Mouse (Mus musculus) layer of hippocampus, adult 18-20 months (tissue): ENCODE data around the gene Dennd1c. TPM values are rescaled to one million over a fixed set of nuclear protein-coding genes. Genes with fewer than 3 reads are reported as not detected.

Experiments used
- DNase-seq, 2 experiments: peaks; one replicate each; pipeline ENCODE4 v3.0.0; 2022; ENCODE audit warnings: low spot score in 2 of 2
- long read RNA-seq: library from polyadenylated mRNA; stranded (forward); transcript quantifications from one replicate; pipeline ENCODE4 v2.0.0, GENCODE M21; 2021
- total RNA-seq, 2 experiments: library from RNA; stranded (reverse); gene quantifications; 2 replicates each; pipeline ENCODE4 v1.2.3; 2021

Dennd1c gene
- total RNA-seq = 1 to 10 TPM; 1.1 to 1.4 TPM
- long read RNA-seq, partial matches to known transcripts = 0 of 1 reads
- long read RNA-seq, other reads (novel, unspliced or antisense) = 1 of 1 reads

DNA sequence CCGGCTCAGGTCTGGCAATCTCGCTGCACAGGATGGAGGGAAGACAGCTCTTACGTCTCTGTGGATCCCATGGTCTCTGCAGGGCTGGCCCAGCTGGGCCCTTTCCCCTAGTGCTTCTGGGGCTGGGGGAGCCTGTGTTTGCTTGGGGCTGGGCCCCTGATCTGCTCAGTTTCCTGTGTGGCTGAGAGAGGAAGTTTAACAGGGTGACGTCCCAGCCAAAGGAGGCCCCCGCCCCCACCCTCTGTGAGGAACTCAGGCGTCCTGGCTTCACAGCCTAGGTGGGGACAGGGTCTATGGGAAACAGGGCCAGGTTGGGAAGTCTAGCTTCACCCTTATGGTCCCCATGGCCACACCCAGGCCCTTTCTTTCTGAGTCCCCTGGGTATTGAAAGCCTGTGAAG, at the start of gene Dennd1c:
Dennd1c (minus strand) TSS at position 179 of the 400 bp plus-strand sequence.
- DNase-seq = no peak

DNA sequence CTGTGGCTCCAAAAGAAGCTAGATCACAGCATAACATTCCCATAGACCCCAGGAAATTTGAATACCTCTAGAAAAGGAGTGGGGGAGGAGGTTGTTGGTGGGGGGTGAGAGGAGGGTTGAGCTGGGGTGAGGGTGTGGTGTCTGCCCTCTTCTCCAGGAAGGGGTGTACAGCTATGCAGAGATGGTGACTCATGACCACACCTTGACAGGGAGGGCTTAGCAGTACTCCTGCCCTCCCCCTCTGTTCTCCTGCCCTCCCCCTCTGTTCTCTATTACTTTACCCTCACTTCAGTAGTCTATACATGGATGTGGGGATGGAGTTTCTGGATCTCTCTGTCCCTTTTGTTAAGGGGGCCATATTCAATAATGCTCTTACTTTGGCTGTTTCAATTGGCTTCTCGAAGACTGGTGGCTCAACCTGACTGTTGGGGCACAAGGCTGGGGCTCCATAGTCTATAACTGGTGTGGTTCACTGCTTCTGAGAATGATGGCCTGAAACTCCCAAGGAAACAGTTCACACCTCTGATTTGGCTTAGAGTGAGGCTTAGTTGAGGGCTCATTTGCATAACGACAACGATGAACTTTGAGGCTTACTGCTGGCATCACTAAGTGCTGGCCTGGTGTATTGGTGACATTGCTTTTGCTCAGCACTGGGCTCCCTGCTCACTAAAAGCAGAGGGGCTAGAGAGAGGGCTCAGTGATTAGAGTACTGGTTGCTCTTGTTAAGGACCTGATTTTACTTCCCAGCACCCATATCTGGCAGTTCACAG, 47.7 kb upstream of the Dennd1c start:
- DNase-seq = no peak

GRCm38 (mm10) chr17:57124792-57125191, 46.5 kb upstream of the Dennd1c start:
- DNase-seq = no peak

DNA sequence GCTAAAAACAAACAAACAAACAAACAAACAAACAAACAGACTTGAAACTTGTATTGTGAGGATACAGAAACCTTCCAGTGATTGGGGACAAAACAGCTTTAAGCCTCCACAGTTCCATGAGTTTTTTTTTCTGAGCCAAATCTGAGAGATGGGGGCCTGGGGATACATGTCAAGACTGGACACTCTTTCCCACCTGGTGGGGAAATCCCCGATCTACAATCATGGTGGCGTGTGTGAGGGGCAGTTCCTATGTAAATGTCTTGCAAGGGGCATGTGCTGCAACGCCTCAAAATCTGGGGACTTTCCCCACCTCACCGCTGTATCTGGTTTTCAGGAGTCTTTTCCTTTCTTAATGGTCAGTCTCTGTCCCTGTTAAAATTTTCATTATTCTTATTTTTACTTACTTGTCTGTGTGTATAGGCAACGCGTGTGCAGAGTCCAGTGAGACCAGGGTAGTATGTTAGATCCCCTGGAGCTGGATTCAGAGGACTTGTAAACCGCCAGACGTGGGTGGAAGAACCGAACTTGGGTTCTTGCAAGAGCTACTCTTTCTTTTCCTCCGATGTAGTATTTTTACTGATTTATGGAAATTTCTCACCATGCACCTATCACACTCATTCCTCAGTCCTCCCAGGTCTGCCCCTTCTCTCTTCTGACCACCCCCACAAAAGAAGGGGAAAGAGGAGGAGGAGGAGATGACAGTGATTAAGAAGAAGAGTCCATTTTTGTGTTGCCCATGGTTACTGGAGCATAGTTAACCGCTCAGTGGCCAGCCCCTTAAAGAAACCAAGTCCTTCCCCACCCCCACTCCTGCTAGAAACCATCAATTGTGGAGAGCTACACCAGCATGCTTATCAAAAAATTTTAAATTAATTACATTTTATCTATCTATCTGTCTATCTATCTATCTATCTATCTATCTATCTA, 45.1 kb upstream of the Dennd1c start:
- DNase-seq = no peak

DNA sequence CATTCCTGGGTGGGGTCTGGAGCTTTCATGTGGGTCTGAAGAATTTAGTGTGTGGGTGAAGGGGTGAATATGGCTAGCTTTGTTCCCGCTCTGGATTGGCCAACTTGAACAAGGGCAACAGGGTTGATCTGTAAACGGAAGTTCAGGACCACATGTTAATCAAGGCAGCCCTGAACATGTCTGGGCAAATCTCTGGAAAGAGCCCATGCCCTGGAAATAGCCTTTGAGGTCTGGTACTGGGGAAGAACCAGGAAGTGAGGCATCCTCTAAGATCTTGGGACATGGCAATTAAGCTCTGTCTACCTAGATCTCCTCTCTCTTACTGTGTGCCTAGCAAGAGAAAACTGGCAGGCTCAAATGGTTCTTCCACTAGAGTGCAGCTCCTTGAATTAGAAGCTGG, 43.5 kb upstream of the Dennd1c start:
- DNase-seq = no peak

DNA sequence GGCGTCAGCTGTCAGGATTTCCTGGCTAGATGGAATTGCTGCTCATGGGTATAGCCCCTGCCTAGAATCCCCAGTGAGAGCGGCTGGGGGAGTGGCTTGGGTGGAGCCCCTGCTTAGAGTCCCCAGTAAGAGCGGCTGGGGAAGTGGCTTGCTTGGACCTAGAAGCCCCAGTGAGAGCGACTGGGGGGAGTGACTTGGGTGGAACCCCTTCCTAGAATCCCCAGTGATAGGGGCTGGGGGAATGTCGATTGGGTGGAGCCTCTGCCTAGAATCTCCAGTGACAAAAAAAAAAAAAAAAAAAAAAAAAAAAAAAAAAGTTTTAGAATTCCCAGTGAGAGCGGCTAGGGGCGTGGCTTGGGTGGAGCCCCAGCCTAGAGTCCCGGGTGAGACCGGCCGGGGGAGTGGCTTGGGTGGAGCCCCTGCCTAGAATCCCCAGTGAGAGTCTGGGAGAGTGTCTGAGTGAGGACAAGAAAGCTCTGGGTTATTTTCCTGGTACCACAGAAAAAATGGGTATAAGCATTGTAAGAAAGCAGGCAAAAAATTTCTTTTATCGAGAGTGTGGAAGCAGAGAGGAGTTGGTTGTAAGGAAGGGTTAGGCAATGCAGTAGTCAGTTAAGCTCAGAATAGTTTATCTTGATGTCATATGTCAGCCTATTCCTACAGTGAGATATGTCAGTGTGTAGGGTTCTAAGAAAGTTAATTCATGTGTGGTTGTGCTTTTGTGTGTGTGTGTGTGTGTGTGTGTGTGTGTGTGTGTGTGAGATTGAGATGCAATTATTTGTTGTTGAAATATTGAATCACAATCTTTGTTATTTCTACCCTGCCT, 40.4 kb upstream of the Dennd1c start:
- DNase-seq = no peak

DNA sequence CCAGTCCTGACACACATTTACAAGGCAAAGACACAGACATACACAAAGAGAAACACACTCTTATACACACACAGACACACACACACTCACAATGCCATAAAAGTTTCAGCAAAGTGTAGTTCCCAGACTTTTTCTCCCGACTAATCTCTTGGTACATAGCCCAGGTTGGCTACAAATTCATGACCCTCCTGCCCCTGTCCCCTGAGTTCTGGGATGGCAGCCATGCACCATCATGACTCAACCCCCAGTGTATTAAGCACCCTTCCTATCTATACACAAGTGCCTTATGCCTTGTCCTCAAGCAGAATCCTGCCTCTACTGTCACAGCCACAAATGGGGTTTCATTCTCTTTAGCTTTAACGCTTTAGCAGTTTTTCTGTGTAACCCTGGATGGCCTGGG, 38.5 kb upstream of the Dennd1c start:
- no peak for DNase-seq

- DNase-seq = no peak
Observed at GRCm38 (mm10) chr17:57112768-57113474, 34.6 kb upstream of the Dennd1c start.

- no peak for DNase-seq
Observed at GRCm38 (mm10) chr17:57110005-57110404, 31.7 kb upstream of the Dennd1c start.

DNA sequence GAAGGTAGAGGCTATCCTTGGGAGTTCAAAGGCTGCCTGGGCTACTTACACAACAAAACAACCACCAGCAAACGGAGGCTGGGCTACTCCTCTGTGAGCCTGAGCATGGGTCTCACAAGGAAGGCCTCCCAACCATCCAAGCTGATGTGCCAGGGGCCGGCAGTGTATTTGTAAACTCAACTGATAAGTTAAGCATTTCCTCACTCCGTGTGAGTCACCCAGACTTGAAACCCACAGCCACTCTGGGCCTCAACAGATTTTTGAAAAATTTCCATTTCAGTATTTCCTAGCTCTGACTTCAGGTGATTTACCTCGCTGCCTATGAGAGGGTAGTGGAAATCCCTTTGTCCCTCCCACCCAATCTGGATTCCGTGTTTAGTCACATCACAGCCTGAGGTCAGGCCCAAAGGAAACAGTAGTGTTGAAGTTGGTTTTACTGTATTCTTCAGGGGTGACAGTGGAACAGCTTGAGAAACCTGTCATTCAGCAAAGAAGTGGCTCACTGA, 30.4 kb upstream of the Dennd1c start:
- no peak for DNase-seq

- no peak for DNase-seq
Observed at GRCm38 (mm10) chr17:57108040-57108665, 29.8 kb upstream of the Dennd1c start.

- no peak for DNase-seq
Observed at GRCm38 (mm10) chr17:57107064-57107463, 28.8 kb upstream of the Dennd1c start.

DNA sequence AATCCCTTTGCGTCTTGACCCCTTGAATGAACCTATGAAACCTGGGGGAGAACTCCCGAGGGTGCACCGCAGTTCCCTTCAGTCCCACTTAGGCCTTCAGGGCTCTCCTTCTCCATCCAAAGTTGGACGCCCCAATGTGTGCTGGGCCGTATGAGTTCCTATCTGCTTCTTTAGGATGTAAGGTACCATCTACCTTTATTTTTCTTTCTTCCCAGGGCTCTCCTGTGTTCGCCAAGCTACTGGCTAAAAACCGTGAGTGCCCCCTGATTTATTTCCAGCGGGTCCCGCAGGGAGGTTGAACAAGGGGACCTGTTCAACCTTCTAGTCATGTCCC, 27.7 kb upstream of the Dennd1c start:
- DNase-seq = no peak

- no peak for DNase-seq
Observed at GRCm38 (mm10) chr17:57105181-57106034, 27.1 kb upstream of the Dennd1c start, which contains the start of gene Tnfsf9. Gene Tnfsf9 (plus strand): TSS chr17:57105325.

- no peak for DNase-seq
Observed at GRCm38 (mm10) chr17:57104496-57104895, 26.2 kb upstream of the Dennd1c start.

DNA sequence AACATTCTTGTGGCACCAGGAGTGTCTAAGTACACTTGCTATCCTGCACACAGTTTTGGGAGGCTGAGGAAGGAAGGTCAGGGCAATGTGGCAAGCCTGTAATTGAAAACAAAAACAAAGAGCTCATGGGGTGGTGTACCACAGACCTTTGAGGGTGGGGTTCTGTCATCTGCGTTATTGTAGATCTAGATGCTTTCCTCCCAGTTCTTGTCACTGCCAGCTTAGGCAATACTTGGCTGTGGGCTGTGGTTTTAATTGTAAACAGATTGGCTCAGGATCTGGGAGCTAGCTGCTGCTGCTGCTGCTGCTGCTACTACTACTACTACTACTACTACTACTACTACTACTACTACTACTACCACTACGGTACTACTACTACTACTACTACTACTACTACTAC, 24.0 kb upstream of the Dennd1c start:
- DNase-seq = no peak

GRCm38 (mm10) chr17:57099629-57100325, 21.5 kb upstream of the Dennd1c start:
- no peak for DNase-seq

- DNase-seq = no peak
Observed at GRCm38 (mm10) chr17:57098321-57098720, 20.0 kb upstream of the Dennd1c start.

GRCm38 (mm10) chr17:57096623-57096920, 18.3 kb upstream of the Dennd1c start:
- peak; percentile 67 to 90 for DNase-seq
